Mouse (Mus musculus) ES-E14 (cell line): ENCODE measurements around the gene Cercam.

ENCODE experiments used
- CHD2 ChIP-seq: IDR thresholded peaks from 2 replicates; pipeline ENCODE4 v1.6.1; 2014; ENCODE audit warnings: mild to moderate bottlenecking, low read depth, low read length, inconsistent platforms
- ZC3H11A ChIP-seq: IDR thresholded peaks from 2 replicates; pipeline ENCODE4 v1.6.1; 2012; ENCODE audit warnings: low read depth, mild to moderate bottlenecking, inconsistent platforms, low read length, borderline replicate concordance
- ZNF384 ChIP-seq: IDR thresholded peaks from 2 replicates; pipeline ENCODE4 v1.6.1; 2012; ENCODE audit warnings: low read depth, low read length, inconsistent platforms

DNA sequence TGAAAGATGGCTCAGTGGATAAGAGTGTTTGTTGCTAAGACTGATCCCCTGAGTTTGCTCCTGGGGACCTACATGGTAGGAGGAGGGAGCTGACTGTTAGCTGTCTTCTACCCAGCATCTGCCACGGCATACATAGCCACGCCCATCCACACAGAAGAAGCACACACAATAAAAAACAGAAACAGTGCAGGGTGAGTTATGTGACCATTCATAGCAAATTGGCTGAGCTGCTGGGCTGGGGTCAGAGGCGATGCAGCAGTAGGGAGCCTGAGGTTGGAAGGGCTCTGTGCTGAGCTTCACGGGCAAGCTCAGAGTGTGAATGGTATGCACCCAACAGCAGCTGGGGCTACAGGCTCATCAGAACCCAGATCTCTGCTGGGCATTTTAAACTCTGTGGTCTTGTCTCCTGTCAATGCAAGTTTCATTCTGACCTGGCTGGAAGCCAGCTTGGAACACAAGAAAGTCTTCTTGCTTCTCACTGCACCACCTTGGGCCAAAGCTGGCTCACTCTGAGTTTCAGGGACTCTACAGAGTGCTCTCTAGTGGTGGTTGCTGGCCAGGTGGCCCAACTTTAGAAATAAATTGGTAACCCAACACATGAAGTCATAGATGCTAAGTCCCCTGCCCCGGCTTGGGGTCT lies 19.0 kb upstream of the Cercam start:
- TF ChIP-seq ZNF384 (no peak), CHD2 (no peak), ZC3H11A (no peak)
